Mouse (Mus musculus) limb, embryonic 13.5 days (tissue): ENCODE measurements around the gene Taf1c. TPM values are rescaled to one million over a fixed set of nuclear protein-coding genes. Genes with fewer than 3 reads are reported as not detected.
A peak's percentile ranks its signal among the peaks of the same experiment; 100 is the strongest.

Experiments
- ATAC-seq: fragments of 200-750 bp; cut with Nextera tagmentation; 2 replicates; pipeline ENCODE4 v1.8.0; 2017; ENCODE audit warnings: low read depth, moderate number of reproducible peaks, moderate TSS enrichment; ENCODE audit not compliant: low FRiP score
- H3K27ac ChIP-seq: fragments of 300-500 bp; sonication (generic); 2 replicates; pipeline ENCODE4 v1.5.1; 2015; ENCODE audit warnings: inconsistent platforms, mild to moderate bottlenecking, moderate library complexity
- H3K27me3 ChIP-seq: fragments of 300-500 bp; sonication (generic); 2 replicates; pipeline ENCODE4 v1.6.1; 2015; ENCODE audit warnings: mild to moderate bottlenecking, inconsistent platforms
- H3K36me3 ChIP-seq: fragments of 300-500 bp; sonication (generic); 2 replicates; pipeline ENCODE4 v1.6.1; 2015; ENCODE audit warnings: inconsistent platforms, mild to moderate bottlenecking, moderate library complexity
- H3K4me1 ChIP-seq: fragments of 300-500 bp; sonication (generic); 2 replicates; pipeline ENCODE4 v1.6.1; 2015; ENCODE audit warnings: inconsistent platforms
- H3K4me2 ChIP-seq: fragments of 300-500 bp; sonication (generic); replicated peaks from 2 replicates; pipeline ENCODE4 v1.6.1; 2015; ENCODE audit warnings: inconsistent platforms, mild to moderate bottlenecking, moderate library complexity
- H3K4me3 ChIP-seq: fragments of 300-500 bp; sonication (generic); 2 replicates; pipeline ENCODE4 v1.5.1; 2015; ENCODE audit warnings: moderate library complexity, mild to moderate bottlenecking, inconsistent platforms
- H3K9ac ChIP-seq: fragments of 300-500 bp; sonication (generic); 2 replicates; pipeline ENCODE4 v1.6.1; 2015; ENCODE audit warnings: mild to moderate bottlenecking, inconsistent platforms
- H3K9me3 ChIP-seq: fragments of 300-500 bp; sonication (generic); 2 replicates; pipeline ENCODE4 v1.6.1; 2016; ENCODE audit warnings: inconsistent platforms
- WGBS: fragments of 180-500 bp; shearing (Covaris S2); methylation state at CpG from one replicate; pipeline ENCODE4 v1.1.7; 2015; 5-methylcytosine and 5-hydroxymethylcytosine counted together
- polyA plus RNA-seq: library from polyadenylated mRNA; unstranded; fragments of >200 nt; fragmentation: Nextera tagmentation; extraction: Ambion mirVana; gene quantifications from 2 replicates; pipeline ENCODE4 v1.2.1, GENCODE M21; 2015

Taf1c gene
- polyA plus RNA-seq, 1 experiment from 2014 or later = 13.8 TPM

DNA sequence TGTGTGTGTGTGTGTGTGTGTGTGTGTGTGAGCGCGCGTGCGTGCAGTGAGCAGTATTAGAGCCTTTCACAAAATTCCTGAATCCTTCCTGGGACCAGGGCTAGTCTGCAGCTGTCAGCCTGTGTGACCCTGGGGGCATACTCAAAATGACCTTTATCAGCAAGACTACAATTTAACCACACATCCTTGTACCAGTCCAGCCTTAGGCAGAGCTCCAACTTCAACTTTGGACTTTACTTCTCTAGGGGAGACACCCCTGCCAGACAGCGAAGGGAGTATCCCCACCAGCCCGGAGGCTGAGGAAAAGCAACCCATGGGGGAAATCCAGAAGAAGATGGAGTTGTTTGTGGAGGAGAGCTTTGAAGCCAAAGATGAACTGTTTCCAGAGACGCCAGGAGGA, 13.6 kb downstream of the Taf1c start:
- Histone ChIP-seq H3K4me1 (no peaks in the 10 kb centered on the region), H3K4me2 (no peak overlapping the region), H3K27me3 (0 out of 2 replicates have a peak, but pooled peaks cover 1% of the 10 kb centered on the region), H3K9ac (no peak overlapping the region), H3K9me3 (no peaks in the 10 kb centered on the region), H3K27ac (no peak overlapping the region), H3K36me3 (peaks cover 6% of the 10 kb centered on the region), H3K4me3 (no peak overlapping the region)
- ATAC-seq = no peak
- WGBS = 86% methylated on average over 7 of the region's 7 CpGs

DNA sequence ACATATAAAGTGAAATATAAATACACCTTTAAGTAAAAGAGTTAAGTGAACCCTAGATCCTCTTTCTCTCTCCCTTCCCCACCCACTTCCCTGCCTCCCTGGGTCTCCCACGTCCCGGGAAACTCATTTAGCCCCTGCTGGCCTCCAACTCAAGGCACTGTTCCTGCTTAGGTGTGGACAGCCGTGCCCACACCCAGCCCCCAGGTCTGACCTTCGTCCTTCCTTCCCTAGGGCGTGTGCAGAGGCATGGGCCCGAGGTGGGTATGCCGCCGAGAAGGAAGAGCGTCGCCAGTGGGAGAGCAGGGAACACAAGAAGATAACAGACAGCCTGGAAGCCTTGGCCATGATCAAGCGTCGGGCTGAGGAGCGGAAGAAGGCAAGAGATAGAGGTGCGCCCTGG, 14.7 kb downstream of the Taf1c start:
- Histone ChIP-seq H3K9me3 (no peaks in the 10 kb centered on the region), H3K9ac (no peak overlapping the region), H3K4me2 (no peak overlapping the region), H3K27ac (no peak overlapping the region), H3K4me1 (peaks cover 5% of the 10 kb centered on the region; the same call in 1 of the 2 replicates), H3K4me3 (no peak overlapping the region), H3K36me3 (no peaks in the 10 kb centered on the region), H3K27me3 (peaks cover 9% of the 10 kb centered on the region; the same call in 1 of the 2 replicates)
- 80% methylated on average over 14 of the region's 14 CpGs for WGBS
- ATAC-seq = no peak

DNA sequence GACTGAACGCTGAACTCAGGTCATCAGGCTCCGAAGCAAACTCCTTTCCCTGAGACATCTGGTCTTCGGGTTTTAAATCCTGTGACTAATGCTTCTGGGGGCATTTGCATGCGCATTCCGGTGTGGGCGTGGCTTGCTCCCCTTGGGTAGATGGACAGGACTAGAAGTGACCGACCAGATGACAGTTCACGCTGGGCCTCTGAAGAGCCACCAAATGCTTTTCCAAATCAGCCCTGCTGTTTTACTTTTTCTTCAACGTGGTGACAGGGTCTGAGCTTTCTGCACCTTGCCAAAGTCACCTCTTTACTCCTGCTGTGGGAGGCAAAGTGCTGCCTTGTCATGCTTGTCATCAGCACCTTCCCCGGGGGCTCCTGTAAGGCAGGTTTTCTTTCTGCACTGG, 16.2 kb downstream of the Taf1c start:
- ATAC-seq = no peak
- Histone ChIP-seq H3K27me3 (peaks cover 16% of the 10 kb centered on the region), H3K4me1 (peaks cover 5% of the 10 kb centered on the region; the same call in 1 of the 2 replicates), H3K4me2 (no peak overlapping the region), H3K36me3 (no peaks in the 10 kb centered on the region), H3K9me3 (no peaks in the 10 kb centered on the region), H3K27ac (no peak overlapping the region), H3K9ac (0 out of 2 replicates have a peak overlapping the region, but pooled peaks have one; percentile 35), H3K4me3 (no peak overlapping the region)
- WGBS = 22% methylated on average over 10 of the region's 10 CpGs

DNA sequence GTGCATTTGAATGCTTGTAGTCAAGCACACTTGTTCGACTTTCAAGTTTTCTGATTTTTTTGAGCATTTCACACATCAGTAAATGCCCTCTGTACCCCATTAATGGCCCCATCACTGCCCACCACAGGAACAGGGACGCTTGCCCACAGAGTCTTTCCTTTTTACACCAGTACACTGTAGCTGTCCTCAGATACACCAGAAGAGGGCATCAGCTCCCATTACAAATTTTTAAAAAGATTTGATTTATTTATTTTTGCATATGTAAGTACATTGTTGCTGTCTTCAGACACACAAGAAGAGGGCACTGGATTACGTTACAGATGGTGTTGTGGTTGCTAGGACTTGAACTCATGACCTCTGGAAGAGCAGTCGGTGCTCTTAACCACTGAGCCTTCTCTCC, 16.7 kb downstream of the Taf1c start:
- no peak overlapping the region for H3K9ac ChIP-seq
- H3K27me3 ChIP-seq = peaks cover 16% of the 10 kb centered on the region
- H3K4me2 ChIP-seq = no peak overlapping the region
- no peaks in the 10 kb centered on the region for H3K36me3 ChIP-seq
- H3K4me1 ChIP-seq = peaks cover 5% of the 10 kb centered on the region; the same call in 1 of the 2 replicates
- H3K4me3 ChIP-seq = no peak overlapping the region
- ATAC-seq = no peak
- 57% methylated on average over 4 of the region's 4 CpGs for WGBS
- H3K9me3 ChIP-seq = no peaks in the 10 kb centered on the region
- no peak overlapping the region for H3K27ac ChIP-seq

DNA sequence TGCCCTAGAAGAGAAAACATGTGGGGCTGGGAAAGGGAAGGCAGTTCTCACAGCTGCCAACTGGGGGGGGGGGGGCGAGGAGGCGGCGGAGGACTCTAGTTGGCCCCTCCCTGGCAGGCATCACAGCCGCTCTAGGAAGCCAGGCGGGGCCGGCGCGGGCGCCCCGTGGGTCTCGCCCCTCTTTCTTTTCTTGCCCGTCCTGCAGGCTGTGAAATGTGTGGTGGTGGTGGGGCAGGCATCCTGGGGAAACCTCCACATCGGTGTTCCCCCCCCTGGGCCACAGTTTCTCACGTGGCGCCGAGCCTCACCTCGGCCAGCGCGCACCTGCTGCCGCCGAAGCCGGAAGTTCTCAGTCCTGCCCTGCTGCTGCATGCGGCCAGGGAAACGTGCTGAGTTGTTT, 19.1 kb downstream of the Taf1c start:
- no peak for ATAC-seq
- peaks cover 16% of the 10 kb centered on the region for H3K27me3 ChIP-seq
- no peaks in the 10 kb centered on the region for H3K36me3 ChIP-seq
- H3K4me1 ChIP-seq = peaks cover 5% of the 10 kb centered on the region; the same call in 1 of the 2 replicates
- H3K9me3 ChIP-seq = no peaks in the 10 kb centered on the region
- WGBS = 23% methylated on average over 20 of the region's 24 CpGs
- peak overlapping the region; percentile 61 for H3K9ac ChIP-seq
- no peak overlapping the region for H3K27ac ChIP-seq
- peak overlapping the region; percentile 42 for H3K4me3 ChIP-seq
- H3K4me2 ChIP-seq = peak overlapping the region; percentile 60

DNA sequence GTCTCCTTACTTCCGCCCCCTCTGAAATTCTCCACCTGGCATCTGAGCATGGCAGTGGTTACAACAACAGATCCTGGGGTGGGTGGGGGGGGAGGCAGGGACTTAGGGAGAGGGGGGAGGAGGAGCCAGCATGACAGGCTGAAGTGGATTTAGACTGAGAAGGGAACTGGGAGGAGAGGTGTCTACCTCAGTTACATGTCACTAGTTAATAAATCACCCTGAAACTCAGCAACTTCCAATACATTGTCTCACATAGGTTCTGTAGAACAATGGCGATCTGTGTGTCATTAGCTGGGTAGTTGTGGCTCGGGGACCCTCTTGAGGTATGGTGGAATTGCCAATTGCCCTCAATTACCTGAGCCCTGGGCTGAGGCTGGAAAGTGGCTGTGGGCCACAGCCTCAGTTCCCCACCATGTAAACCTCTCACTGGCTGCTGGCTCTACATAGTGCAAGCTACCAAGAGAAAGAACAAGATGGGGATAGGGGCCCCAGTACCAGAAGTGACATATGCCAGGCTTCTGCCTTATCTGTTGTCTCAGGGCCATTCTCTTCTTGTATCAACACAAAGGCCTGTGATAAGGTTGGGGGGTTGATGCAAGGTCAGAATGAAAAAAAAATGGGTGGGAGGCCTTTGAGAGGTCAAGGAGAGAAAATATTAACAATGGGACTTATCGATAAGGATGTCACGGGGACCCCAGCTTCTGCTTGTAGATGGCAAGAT, 24.4 kb downstream of the Taf1c start:
- H3K9me3 ChIP-seq = no peaks in the 10 kb centered on the region
- no peak overlapping the region for H3K27ac ChIP-seq
- 88% methylated on average over 5 of the region's 5 CpGs for WGBS
- no peak overlapping the region for H3K9ac ChIP-seq
- H3K4me1 ChIP-seq = no peaks in the 10 kb centered on the region
- H3K27me3 ChIP-seq = peaks cover 46% of the 10 kb centered on the region
- H3K36me3 ChIP-seq = no peaks in the 10 kb centered on the region
- no peak overlapping the region for H3K4me3 ChIP-seq
- H3K4me2 ChIP-seq = no peak overlapping the region
- ATAC-seq = no peak

DNA sequence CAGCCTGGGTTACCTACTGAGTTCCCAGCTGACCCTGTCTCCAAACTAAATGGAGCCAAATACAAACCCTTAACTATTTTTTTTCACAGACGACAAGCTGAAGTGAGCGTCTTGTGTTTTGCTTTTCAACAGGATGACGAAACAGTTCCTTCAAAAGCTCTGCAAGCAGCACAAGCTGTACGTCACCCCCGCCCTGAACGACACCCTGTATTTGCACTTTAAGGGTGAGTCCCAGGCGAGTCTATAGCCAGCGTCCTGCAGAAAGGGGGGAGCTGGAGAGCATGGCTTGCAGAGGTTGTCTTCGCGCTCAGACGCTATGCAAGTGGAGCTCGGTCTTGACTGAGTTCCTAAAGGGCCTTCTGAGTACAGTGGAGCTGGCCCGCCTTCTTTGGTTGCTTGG, 25.9 kb downstream of the Taf1c start:
- ATAC-seq = no peak
- no peaks in the 10 kb centered on the region for H3K36me3 ChIP-seq
- peaks cover 45% of the 10 kb centered on the region for H3K27me3 ChIP-seq
- no peak overlapping the region; the same call in 1 of the 2 replicates for H3K9ac ChIP-seq
- no peak overlapping the region for H3K27ac ChIP-seq
- peaks cover 4% of the 10 kb centered on the region for H3K4me1 ChIP-seq
- H3K9me3 ChIP-seq = no peaks in the 10 kb centered on the region
- H3K4me3 ChIP-seq = no peak overlapping the region
- H3K4me2 ChIP-seq = no peak overlapping the region
- WGBS = 37% methylated on average over 13 of the region's 13 CpGs

DNA sequence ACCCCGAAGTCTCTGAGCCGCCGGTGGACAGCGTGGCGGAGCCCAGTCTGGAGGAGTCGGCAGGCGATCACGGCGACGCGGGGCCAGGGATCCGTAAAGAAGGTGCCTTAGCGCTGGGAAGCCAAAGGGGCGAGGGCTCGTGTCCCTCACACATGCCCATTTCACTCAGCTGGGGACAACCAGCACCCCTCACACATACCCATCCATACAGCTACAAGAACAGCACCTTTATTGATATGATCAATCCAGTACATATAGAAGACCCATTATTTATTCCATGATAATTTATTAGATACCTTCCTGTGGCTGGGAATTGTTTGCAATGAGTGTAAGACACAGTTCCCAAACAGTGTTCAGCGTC, 29.7 kb downstream of the Taf1c start:
- 0 out of 2 replicates have a peak, but pooled peaks have one; percentile 26 for ATAC-seq
- Histone ChIP-seq H3K27ac (no peak overlapping the region), H3K4me1 (peaks cover 8% of the 10 kb centered on the region), H3K9ac (peak overlapping the region; percentile 76), H3K9me3 (no peaks in the 10 kb centered on the region), H3K4me3 (peak overlapping the region; percentile 62), H3K36me3 (no peaks in the 10 kb centered on the region), H3K27me3 (peaks cover 59% of the 10 kb centered on the region), H3K4me2 (peak overlapping the region; percentile 97)
- WGBS = 3% methylated on average over 16 of the region's 16 CpGs

DNA sequence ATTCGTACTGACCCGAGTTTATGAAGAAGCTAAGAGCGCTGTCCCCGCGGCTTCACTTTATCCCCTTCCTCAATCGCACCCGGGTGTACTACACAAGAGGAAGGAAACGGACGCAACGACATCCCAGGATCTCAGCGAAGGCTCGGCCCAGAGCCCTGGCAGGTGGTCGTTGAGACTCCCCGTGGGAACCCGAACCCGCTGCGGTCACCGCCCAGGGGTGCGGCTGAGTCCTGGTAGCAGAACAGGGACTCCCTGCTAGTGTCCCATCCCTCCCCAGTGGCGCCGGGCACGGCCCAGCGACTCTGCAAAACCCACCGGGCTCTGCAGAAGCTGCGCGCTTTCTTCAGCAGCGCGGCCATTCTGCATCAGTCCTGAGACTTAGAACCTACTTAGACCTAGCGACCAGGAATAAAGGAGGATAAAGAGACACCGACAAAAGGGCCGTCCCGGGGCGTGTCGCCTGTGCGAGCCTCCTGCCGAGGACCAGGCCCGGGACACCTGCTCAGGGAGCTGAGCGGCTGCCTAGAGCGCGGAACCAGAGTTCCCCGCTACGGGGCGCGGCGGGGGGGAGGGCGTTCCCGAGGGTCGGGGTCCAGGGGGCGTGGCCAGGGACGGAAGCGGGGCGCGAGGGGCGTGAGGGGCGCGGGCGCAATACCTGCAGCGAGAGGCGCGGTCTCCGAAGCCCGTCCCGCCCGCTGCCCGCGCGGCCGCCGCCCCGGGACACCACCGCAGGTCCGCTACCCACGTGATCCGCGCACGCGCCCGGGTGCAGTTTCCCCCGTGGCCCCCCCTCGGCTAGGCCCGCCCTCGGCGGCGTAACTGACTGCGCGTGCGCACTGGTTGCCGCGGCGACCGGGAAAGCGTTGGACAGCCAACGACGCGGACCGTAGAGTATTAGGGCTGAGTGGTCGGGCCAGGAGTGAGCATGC, 30.3 kb downstream of the Taf1c start, which contains the start of the genes Hsdl1 and Dnaaf1:
TSS of gene Hsdl1 (minus strand) at position 747 of the 929 bp plus-strand sequence.
TSS of gene Dnaaf1 (plus strand) at position 799 of the 929 bp plus-strand sequence.
- WGBS = under 1% methylated on average over 97 of the region's 97 CpGs

DNA sequence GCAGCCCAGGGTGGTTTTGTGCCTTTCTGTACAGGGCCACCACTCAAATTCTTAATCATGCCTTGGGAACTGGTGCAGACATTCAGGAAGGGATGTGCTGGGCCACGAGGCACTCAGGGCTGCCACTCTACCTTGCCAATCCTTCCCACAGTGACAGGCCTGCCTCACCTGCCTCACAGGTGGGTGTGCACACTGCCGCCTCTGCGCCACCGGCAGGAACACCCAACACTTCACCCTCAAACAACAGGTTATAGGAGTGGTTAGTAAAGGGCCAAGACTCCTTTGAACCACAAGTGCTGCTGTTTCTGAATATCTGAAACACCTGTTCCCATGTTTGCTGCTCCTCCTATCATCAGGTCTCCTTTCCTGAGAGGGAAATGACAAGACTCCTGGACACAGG, 32.6 kb downstream of the Taf1c start:
- Histone ChIP-seq H3K36me3 (0 out of 2 replicates have a peak, but pooled peaks cover 5% of the 10 kb centered on the region), H3K4me3 (no peak overlapping the region), H3K4me1 (peaks cover 8% of the 10 kb centered on the region), H3K4me2 (no peak overlapping the region), H3K9me3 (no peaks in the 10 kb centered on the region), H3K27me3 (peaks cover 38% of the 10 kb centered on the region), H3K9ac (no peak overlapping the region), H3K27ac (no peak overlapping the region)
- WGBS = 88% methylated on average over 4 of the region's 4 CpGs
- no peak for ATAC-seq

More for the DNA sequence above, 30.3 kb downstream of the Taf1c start, which contains the start of the genes Hsdl1 and Dnaaf1:
- H3K4me3 ChIP-seq = peak within 1 kb of the TSS; percentile 62
- peak within 1 kb of the TSS; percentile 97 for H3K4me2 ChIP-seq
- H3K9me3 ChIP-seq = no peaks in the 10 kb centered on the region
- H3K27ac ChIP-seq = no peak within 1 kb of the TSS
- ATAC-seq = peak; percentile 87
- peaks cover 8% of the 10 kb centered on the region for H3K4me1 ChIP-seq
- peak within 1 kb of the TSS; percentile 76 for H3K9ac ChIP-seq
- no peaks in the 10 kb centered on the region for H3K36me3 ChIP-seq
- peaks cover 57% of the 10 kb centered on the region for H3K27me3 ChIP-seq

DNA sequence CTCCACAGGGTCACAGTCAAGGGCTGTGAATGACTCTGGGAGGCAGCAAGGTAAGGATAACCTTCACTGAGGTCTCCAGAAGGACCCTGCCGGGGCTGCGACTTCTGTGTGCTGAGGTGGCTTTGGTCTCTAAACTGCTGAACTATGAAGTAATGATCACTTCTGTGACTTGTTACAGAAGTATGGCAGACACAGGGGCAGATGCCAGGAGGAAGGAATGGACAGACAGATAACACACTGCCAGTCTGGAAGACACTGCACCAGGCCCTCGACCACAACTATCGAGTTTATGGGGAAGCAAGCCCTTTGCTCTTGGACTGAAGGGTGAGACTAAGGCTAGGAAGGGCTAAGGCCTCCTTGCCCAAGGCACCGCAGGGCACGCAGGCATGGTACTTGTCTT, 33.9 kb downstream of the Taf1c start:
- Histone ChIP-seq H3K4me2 (no peak overlapping the region), H3K36me3 (peaks cover 11% of the 10 kb centered on the region), H3K9me3 (no peaks in the 10 kb centered on the region), H3K27ac (no peak overlapping the region), H3K27me3 (peaks cover 26% of the 10 kb centered on the region), H3K4me1 (peaks cover 8% of the 10 kb centered on the region), H3K9ac (no peak overlapping the region), H3K4me3 (no peak overlapping the region)
- no peak for ATAC-seq
- WGBS = 76% methylated on average over 6 of the region's 6 CpGs

DNA sequence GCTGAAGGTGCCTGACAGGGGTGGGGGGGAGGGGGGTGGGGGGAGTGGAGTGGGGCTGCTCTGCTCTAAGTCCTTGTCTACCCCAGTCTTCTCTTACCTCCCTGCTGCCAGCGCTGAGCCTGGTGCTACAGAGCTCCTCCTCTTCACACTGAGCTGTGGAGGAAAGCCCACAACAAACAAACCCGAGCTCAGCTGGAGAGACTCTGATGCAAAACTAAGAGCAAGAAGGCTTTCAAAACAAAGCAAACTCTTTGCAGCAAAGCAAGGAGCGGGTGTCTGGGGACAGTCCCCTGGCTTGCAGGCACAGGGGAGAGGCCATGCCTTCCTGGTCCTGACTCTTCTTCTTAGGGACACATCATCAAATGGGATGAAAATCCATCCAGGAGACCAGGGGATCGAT, 35.1 kb downstream of the Taf1c start:
- H3K27me3 ChIP-seq = peaks cover 19% of the 10 kb centered on the region
- 37% methylated on average over 4 of the region's 4 CpGs for WGBS
- H3K9ac ChIP-seq = no peak overlapping the region
- H3K4me1 ChIP-seq = peaks cover 8% of the 10 kb centered on the region
- no peak for ATAC-seq
- peaks cover 23% of the 10 kb centered on the region for H3K36me3 ChIP-seq
- no peak overlapping the region for H3K4me3 ChIP-seq
- no peak overlapping the region for H3K27ac ChIP-seq
- no peak overlapping the region for H3K4me2 ChIP-seq
- no peaks in the 10 kb centered on the region for H3K9me3 ChIP-seq
